Mouse (Mus musculus) liver, embryonic 12.5 days (tissue): ENCODE results near the gene Fam187b. TPM values are rescaled to one million over a fixed set of nuclear protein-coding genes. Genes with fewer than 3 reads are reported as not detected.

ENCODE experiments used
- ATAC-seq: fragments of 200-750 bp; cut with Nextera tagmentation; 2 replicates; pipeline ENCODE4 v1.8.0; 2017; ENCODE audit warnings: moderate number of reproducible peaks, mild to moderate bottlenecking, moderate library complexity
- H3K27ac ChIP-seq: fragments of 300-500 bp; sonication (generic); 2 replicates; pipeline ENCODE4 v1.5.1; 2016; ENCODE audit warnings: mild to moderate bottlenecking
- H3K27me3 ChIP-seq: fragments of 300-500 bp; sonication (generic); replicated peaks from 2 replicates; pipeline ENCODE4 v1.6.1; 2016; ENCODE audit warnings: mild to moderate bottlenecking, moderate library complexity
- H3K36me3 ChIP-seq: fragments of 300-500 bp; sonication (generic); 2 replicates; pipeline ENCODE4 v1.6.1; 2016; ENCODE audit warnings: mild to moderate bottlenecking, moderate library complexity
- H3K4me1 ChIP-seq: fragments of 300-500 bp; sonication (generic); 2 replicates; pipeline ENCODE4 v1.6.1; 2016
- H3K4me2 ChIP-seq: fragments of 300-500 bp; sonication (generic); 2 replicates; pipeline ENCODE4 v1.6.1; 2016; ENCODE audit warnings: mild to moderate bottlenecking, moderate library complexity
- H3K4me3 ChIP-seq: fragments of 300-500 bp; sonication (generic); 2 replicates; pipeline ENCODE4 v1.5.1; 2016; ENCODE audit warnings: mild to moderate bottlenecking, moderate library complexity
- H3K9ac ChIP-seq: fragments of 300-500 bp; sonication (generic); 2 replicates; pipeline ENCODE4 v1.6.1; 2016; ENCODE audit warnings: mild to moderate bottlenecking, moderate library complexity
- H3K9me3 ChIP-seq: fragments of 300-500 bp; sonication (generic); replicated peaks from 2 replicates; pipeline ENCODE4 v1.6.1; 2016; ENCODE audit warnings: mild to moderate bottlenecking, moderate library complexity
- WGBS: fragments of 180-500 bp; shearing (Covaris S2); methylation state at CpG from one replicate; pipeline ENCODE4 v1.1.7; 2016; ENCODE audit not compliant: insufficient replicate concordance; 5-methylcytosine and 5-hydroxymethylcytosine counted together
- polyA plus RNA-seq: library from polyadenylated mRNA; unstranded; fragments of >200 nt; fragmentation: Nextera tagmentation; extraction: Ambion mirVana; gene quantifications from 2 replicates; pipeline ENCODE4 v1.2.1, GENCODE M21; 2016

Gene Fam187b
- polyA plus RNA-seq, 1 experiment from 2014 or later, result 2.8 TPM

DNA sequence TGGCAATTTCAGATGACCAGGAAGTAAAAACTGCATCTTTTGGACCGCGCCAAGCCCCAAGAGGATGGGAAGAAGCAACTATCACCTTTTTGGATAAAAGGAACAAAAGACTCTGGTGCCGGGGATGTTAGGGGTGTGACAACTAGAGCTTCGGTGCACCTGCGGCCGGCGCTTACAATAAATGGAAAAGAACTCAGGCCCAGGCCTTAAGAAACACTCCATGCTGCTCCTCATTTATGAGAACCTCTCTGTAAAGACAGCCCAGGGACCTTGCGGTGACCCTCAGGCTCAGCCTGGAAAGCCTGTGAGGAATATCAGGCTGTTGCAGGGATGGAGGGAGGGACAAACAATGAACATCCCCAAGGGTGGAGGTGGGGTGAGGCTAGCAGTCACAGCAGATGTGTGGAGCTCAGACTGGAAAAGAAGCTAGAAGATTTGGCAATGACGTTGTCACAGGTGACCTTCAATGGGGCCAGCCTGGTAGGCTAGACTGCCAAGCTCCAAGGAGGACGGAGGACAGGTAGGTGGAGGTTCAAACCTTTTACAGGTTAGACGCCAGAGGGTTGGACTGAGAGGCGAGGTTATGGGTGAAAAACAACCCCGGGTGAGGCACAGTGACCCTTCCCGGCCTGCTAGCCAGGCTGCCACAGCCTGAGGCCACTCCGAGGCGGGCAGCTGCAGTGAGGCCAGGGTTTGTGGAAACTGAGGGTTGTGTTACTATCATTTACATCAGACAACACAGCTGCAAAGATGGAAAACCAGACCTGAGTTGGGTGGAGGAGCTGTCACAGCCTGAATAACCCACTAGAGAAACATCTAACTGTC is 20.9 kb upstream of the Fam187b start:
- Histone ChIP-seq H3K4me3 (no peak overlapping the region), H3K9ac (no peak overlapping the region), H3K4me2 (no peak overlapping the region), H3K9me3 (no peaks in the 10 kb centered on the region), H3K27ac (no peak overlapping the region), H3K4me1 (peaks cover 28% of the 10 kb centered on the region), H3K27me3 (no peaks in the 10 kb centered on the region), H3K36me3 (peaks cover 71% of the 10 kb centered on the region)
- WGBS, result 82% methylated on average over 16 of the region's 16 CpGs
- ATAC-seq, result no peak

DNA sequence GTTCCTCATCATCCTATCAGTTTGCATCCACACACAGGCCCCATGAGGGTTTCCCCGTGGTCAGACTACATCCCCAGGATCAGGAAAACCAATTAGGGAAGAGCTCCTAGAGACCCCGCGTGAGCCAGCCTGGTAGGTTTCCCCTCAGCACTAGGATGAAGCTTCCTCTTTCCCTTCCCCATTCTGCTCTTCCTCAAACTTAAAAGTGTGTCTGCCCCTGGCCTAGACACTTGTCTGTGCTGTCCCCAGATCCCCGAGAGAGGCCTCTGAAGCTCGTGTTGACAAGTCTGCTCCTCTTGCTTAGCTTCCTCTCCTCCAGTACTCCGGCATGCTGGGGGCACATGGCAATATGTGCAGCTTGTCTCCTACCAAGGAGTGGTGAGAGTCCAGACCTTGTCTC is 20.1 kb upstream of the Fam187b start:
- Histone ChIP-seq H3K9me3 (no peaks in the 10 kb centered on the region), H3K27me3 (no peaks in the 10 kb centered on the region), H3K27ac (no peak overlapping the region), H3K4me2 (no peak overlapping the region), H3K9ac (no peak overlapping the region), H3K36me3 (peaks cover 74% of the 10 kb centered on the region), H3K4me1 (peaks cover 36% of the 10 kb centered on the region), H3K4me3 (no peak overlapping the region)
- 57% methylated on average over 6 of the region's 6 CpGs for WGBS
- ATAC-seq, result no peak

DNA sequence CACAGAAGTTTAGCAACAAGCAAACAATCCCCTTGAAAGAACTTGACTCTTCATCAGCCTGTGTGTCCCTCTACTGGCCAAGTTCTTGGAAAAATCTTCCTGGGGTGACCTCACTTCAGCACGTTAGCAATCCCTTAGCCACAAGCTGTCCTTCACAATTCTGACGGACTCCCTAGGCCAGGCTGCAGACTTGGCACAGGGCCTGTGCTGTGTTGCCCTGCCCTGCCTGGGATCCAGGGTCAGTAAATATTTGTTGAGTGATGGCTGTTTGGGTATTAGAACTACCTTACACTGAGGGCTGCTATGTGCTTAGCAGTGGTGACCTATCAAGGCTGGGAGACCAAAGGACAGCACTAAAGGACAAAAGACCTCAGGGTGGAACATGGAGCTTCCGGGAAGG is 19.6 kb upstream of the Fam187b start:
- H3K27ac ChIP-seq, result no peak overlapping the region
- no peak overlapping the region for H3K4me3 ChIP-seq
- no peaks in the 10 kb centered on the region for H3K27me3 ChIP-seq
- WGBS, result 69% methylated on average over 3 of the region's 3 CpGs
- H3K9ac ChIP-seq, result no peak overlapping the region
- ATAC-seq, result no peak; the same call in 1 of the 2 replicates
- peaks cover 38% of the 10 kb centered on the region for H3K4me1 ChIP-seq
- H3K36me3 ChIP-seq, result peaks cover 75% of the 10 kb centered on the region
- no peak overlapping the region for H3K4me2 ChIP-seq
- no peaks in the 10 kb centered on the region for H3K9me3 ChIP-seq

DNA sequence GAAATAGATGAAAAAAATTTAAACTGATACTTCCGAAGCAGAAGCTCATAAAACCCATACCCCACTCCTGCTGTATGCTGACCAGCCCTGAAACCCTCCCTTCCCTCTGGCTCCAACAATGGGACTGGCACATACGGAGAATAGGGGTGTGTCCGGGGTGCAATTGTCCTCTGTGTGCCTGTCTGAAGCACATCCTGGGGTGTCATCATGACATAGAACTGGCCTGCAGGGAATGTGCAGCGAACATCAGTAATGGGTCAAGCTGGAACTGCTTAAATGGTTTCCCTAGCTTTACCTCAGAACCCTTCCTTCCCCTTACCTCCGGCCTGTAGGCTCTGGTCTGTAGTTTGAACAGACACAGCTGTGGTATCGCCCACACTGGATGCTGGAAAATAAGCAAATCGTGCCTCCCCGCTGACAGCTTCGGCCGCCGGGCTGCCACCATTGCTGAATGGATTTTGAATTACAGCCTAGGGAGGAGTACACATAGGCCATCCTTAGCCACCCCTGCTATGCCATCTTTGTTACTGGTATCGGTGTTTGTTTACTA is 18.5 kb upstream of the Fam187b start:
- no peaks in the 10 kb centered on the region for H3K27me3 ChIP-seq
- no peak overlapping the region for H3K27ac ChIP-seq
- peak overlapping the region; percentile 96 for H3K4me2 ChIP-seq
- ATAC-seq, result no peak
- peaks cover 38% of the 10 kb centered on the region for H3K4me1 ChIP-seq
- 86% methylated on average over 12 of the region's 12 CpGs for WGBS
- peak overlapping the region; percentile 100; the same call in 1 of the 2 replicates for H3K9ac ChIP-seq
- H3K9me3 ChIP-seq, result no peaks in the 10 kb centered on the region
- peak overlapping the region; percentile 99 for H3K4me3 ChIP-seq
- peaks cover 73% of the 10 kb centered on the region for H3K36me3 ChIP-seq

DNA sequence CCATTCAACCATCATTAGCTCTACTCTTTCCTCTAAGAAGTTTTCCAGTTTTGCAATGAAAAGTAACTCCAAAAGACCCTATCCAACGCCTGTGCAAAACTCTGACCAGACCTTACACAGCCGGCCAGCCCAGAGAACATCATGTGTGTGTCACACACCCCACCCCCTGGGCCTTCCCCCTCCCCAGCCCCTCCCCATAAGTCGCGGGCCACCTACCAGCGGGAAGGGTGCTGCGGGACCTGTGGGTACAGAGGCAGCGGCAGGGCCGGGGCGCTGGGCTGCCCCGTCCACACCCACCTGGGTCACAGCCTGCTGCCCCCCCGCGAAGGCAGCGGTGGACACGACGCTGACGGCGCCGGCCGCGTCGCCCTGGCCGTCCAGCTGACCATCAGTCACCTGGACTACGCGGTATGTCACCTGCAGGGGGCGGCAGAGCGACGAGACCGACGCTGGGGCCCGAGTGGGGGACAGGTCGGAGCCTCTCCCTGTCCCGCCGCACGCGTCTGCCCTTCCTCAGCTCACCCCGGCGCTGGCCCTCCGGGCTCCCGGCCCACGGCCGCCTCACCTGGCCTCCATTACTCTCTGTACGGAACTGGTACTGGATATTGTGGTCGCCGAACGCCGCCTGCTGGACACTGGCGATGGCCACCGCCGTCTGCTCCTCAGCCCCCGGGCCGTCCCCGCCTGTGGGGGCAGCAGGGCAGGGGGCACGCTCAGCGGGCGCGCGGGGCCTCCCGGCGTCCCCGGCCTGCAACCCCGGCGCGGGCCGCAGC is 17.8 kb upstream of the Fam187b start:
- 1% methylated on average over 62 of the region's 64 CpGs for WGBS
- H3K9me3 ChIP-seq, result no peaks in the 10 kb centered on the region
- peak overlapping the region; percentile 99 for H3K4me3 ChIP-seq
- H3K9ac ChIP-seq, result peak overlapping the region; percentile 100
- peak; percentile 74 for ATAC-seq
- H3K4me2 ChIP-seq, result peak overlapping the region; percentile 96
- peak overlapping the region; percentile 95 for H3K27ac ChIP-seq
- no peaks in the 10 kb centered on the region for H3K27me3 ChIP-seq
- peaks cover 38% of the 10 kb centered on the region for H3K4me1 ChIP-seq
- H3K36me3 ChIP-seq, result peaks cover 65% of the 10 kb centered on the region

DNA sequence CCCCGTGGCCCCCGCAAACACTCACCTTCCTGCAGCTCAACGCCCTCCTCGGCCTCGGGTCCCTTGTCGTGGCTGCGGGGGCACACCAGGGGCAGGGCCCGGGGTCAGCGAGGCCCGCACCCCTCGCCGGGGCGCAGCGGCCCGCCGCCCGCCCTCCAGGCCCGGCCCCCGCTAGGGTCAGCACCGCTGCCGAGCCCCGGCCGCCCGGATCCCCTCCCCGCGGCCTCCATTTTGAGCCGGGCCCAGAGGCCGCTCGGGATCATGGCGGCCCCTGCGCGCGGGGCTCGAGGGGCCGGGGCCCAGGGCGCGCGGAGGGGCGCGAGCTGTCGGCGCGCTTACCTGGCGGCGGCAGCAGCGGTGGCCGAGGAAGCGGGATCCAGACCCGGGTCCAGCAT is 17.2 kb upstream of the Fam187b start:
- no peaks in the 10 kb centered on the region for H3K27me3 ChIP-seq
- peak; percentile 13; the same call in 1 of the 2 replicates for ATAC-seq
- H3K9ac ChIP-seq, result peak overlapping the region; percentile 100
- WGBS, result 2% methylated on average over 30 of the region's 49 CpGs
- peak overlapping the region; percentile 96 for H3K4me2 ChIP-seq
- H3K36me3 ChIP-seq, result peaks cover 59% of the 10 kb centered on the region
- peak overlapping the region; percentile 99 for H3K4me3 ChIP-seq
- H3K9me3 ChIP-seq, result no peaks in the 10 kb centered on the region
- peak overlapping the region; percentile 95 for H3K27ac ChIP-seq
- peaks cover 38% of the 10 kb centered on the region for H3K4me1 ChIP-seq

DNA sequence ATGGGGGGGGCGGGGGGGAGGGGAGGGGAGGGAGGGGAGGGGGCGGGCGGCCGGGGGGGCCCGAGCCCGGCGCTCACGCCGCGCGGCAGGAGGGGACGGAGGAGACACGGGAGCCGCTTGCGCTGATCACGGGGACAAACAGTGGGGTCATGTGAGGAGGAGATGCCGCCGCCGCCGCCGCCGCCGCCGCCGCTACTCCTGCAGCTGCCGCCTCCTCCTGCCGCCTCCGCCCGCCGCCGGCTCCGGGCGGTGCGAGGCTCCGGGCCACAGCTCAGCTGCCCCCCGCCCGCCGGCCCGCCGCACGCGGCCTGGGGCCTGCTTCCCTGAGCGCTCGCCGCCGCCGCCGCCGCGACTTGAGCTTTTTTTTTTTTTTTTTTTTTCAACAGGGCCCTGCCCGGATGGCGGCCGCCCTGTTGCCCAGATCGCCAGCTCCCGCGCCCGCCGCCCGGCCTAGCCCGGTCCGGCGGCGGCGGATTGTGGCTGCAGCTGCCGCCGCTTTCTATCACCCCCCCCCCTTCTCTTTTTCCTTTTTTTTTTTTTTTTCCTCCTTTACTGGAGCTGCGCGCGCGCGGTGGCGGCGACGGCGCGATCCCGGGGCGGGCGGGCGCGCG is 16.7 kb upstream of the Fam187b start, which contains the start of gene Usf2:
TSS of gene Usf2 (minus strand) at position 48 of the 611 bp plus-strand sequence.
- peak within 1 kb of the TSS; percentile 99 for H3K4me3 ChIP-seq
- peak within 1 kb of the TSS; percentile 95 for H3K27ac ChIP-seq
- peaks cover 55% of the 10 kb centered on the region for H3K36me3 ChIP-seq
- no peaks in the 10 kb centered on the region for H3K27me3 ChIP-seq
- peak within 1 kb of the TSS; percentile 96 for H3K4me2 ChIP-seq
- H3K4me1 ChIP-seq, result peaks cover 38% of the 10 kb centered on the region
- peak; percentile 25; the same call in 1 of the 2 replicates for ATAC-seq
- H3K9ac ChIP-seq, result peak within 1 kb of the TSS; percentile 100
- WGBS, result under 1% methylated on average over 24 of the region's 82 CpGs
- no peaks in the 10 kb centered on the region for H3K9me3 ChIP-seq

DNA sequence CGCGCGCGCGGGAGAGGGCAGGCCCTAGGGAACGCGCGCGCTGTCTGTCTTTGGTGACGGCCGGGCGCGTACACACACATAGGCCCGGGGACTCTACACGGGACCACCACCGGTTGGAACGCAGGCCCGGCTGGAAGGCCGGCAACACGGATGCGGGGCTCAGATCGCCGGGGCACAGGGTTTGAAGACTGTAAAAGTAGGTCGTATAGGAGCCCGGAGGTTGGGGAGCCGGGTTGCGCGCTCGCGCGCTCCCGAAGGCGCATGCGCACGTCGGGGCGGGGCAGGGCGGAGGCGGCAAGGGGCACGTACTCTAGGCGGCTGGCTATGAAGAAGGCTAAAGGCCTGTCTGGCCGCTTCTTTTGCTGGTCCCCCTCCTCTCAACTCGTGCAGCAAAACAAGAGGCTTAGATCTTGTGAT is 16.2 kb upstream of the Fam187b start:
- H3K27me3 ChIP-seq, result no peaks in the 10 kb centered on the region

DNA sequence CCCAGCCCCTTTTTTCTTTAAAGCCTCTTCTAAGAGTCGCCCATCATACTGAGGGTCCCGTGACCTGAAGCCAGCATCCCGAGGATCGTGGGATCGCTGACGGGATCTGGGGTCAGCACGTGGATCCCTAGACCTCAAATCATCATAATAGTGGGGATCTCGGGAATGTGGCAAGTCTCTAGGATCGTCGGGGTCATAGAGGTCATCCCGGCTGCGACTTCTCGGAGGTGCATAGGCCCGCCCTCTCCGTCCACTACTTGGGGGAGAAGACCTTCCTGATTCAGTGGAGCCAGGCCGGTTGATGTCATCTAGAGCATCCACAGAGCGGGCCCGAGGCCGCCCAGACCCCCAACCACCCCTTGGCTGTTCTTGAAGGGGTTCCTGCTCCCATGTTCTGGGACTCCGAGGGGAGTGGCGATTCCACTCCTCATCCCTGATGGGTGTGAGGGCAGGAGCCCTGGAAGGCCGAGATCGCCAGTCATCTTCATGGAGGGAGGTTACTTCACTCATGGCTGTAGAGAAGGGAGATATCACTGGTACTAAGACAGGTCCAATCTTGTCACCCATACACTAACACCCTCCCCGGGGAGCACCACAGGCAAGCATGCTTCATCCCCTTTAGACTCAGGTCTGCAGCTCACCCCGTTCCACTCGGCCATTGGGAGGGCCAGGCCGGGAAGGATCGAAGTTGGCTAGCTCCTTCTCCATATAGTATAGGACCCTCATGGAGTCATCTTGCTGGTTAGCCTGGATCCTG is 15.3 kb upstream of the Fam187b start:
- Histone ChIP-seq H3K27me3 (no peaks in the 10 kb centered on the region), H3K9me3 (no peaks in the 10 kb centered on the region), H3K4me3 (peak overlapping the region; percentile 99), H3K27ac (peak overlapping the region; percentile 95), H3K4me1 (peaks cover 38% of the 10 kb centered on the region), H3K36me3 (peaks cover 46% of the 10 kb centered on the region), H3K9ac (peak overlapping the region; percentile 100), H3K4me2 (peak overlapping the region; percentile 96)
- ATAC-seq, result no peak
- 80% methylated on average over 28 of the region's 28 CpGs for WGBS

More for the DNA sequence above, 16.2 kb upstream of the Fam187b start:
- Histone ChIP-seq H3K27ac (peak overlapping the region; percentile 95), H3K36me3 (peaks cover 55% of the 10 kb centered on the region), H3K9me3 (no peaks in the 10 kb centered on the region), H3K9ac (peak overlapping the region; percentile 100), H3K4me3 (peak overlapping the region; percentile 99), H3K4me1 (peaks cover 35% of the 10 kb centered on the region), H3K4me2 (peak overlapping the region; percentile 96)
- 1% methylated on average over 42 of the region's 43 CpGs for WGBS
- peak; percentile 77 for ATAC-seq

DNA sequence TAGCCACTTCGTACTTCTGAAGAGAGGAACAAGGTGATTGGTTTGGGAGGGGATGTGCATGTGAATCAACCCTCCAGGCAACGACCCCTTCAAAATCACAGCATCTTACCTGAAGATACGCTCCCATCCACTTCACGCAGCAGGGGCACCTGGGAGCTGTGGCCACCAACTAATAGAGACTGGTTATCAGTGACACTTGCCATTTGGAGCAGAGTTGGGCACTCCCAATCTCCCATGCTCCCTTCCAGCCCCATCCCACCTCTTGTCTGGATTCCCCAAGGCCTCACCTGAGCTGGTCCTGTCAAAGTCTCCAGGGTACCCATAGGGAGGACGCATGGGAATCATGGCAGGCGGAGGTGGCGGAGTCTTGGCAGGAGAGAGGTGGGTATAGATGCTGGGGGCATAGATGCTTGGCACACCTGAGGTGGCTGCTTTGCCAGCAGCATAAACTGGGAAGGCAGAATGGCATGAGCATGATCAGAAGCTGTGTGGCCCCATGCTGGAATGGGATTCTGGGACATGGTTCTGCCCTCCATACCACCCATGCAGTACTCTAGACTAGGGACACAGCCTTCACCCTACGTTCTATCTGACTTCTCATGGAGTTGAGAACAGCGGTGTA is 14.6 kb upstream of the Fam187b start:
- H3K36me3 ChIP-seq, result peaks cover 39% of the 10 kb centered on the region
- WGBS, result 84% methylated on average over 9 of the region's 9 CpGs
- no peaks in the 10 kb centered on the region for H3K27me3 ChIP-seq
- no peak overlapping the region for H3K27ac ChIP-seq
- no peak overlapping the region for H3K4me3 ChIP-seq
- H3K9me3 ChIP-seq, result no peaks in the 10 kb centered on the region
- ATAC-seq, result no peak
- no peak overlapping the region for H3K9ac ChIP-seq
- no peak overlapping the region for H3K4me2 ChIP-seq
- H3K4me1 ChIP-seq, result peaks cover 38% of the 10 kb centered on the region
